Mouse (Mus musculus) R1 (cell line): ENCODE results near the gene Polr3gl.
A peak's percentile ranks its signal among the peaks of the same experiment; 100 is the strongest.

ENCODE experiments used
- DNase-seq: peaks from one replicate; pipeline ENCODE4 v3.0.0-alpha.2; 2018; ENCODE audit warnings: low read depth, low spot score

Gene Polr3gl

GRCm38 (mm10) chr3:96573611-96574511 is 20.1 kb downstream of the Polr3gl start:
- no peak for DNase-seq

- DNase-seq: peak; percentile 90
Observed at GRCm38 (mm10) chr3:96571896-96572698, 21.9 kb downstream of the Polr3gl start.

GRCm38 (mm10) chr3:96571336-96571735 is 22.6 kb downstream of the Polr3gl start:
- peak; percentile 98 for DNase-seq

- DNase-seq: no peak
Observed at GRCm38 (mm10) chr3:96570643-96571042, 23.3 kb downstream of the Polr3gl start.

- peak; percentile 84 for DNase-seq
Observed at GRCm38 (mm10) chr3:96569966-96570605, 23.9 kb downstream of the Polr3gl start.

- no peak for DNase-seq
Observed at GRCm38 (mm10) chr3:96569506-96569905, 24.5 kb downstream of the Polr3gl start.

- peak; percentile 42 for DNase-seq
Observed at GRCm38 (mm10) chr3:96568605-96569004, 25.4 kb downstream of the Polr3gl start.

GRCm38 (mm10) chr3:96566661-96567450 is 27.1 kb downstream of the Polr3gl start:
- no peak for DNase-seq

- DNase-seq: peak; percentile 95
Observed at GRCm38 (mm10) chr3:96565105-96565504, 28.9 kb downstream of the Polr3gl start.

GRCm38 (mm10) chr3:96564633-96565032 is 29.3 kb downstream of the Polr3gl start:
- DNase-seq: peak; percentile 93

- peak; percentile 70 for DNase-seq
Observed at GRCm38 (mm10) chr3:96563911-96564632, 29.9 kb downstream of the Polr3gl start.

GRCm38 (mm10) chr3:96563267-96563666 is 30.7 kb downstream of the Polr3gl start:
- no peak for DNase-seq

GRCm38 (mm10) chr3:96561946-96562681 is 31.9 kb downstream of the Polr3gl start:
- peak; percentile 30 for DNase-seq

GRCm38 (mm10) chr3:96560881-96561668 is 32.9 kb downstream of the Polr3gl start:
- DNase-seq: no peak

- no peak for DNase-seq
Observed at GRCm38 (mm10) chr3:96559911-96560850, 33.8 kb downstream of the Polr3gl start.

- no peak for DNase-seq
Observed at GRCm38 (mm10) chr3:96559398-96559910, 34.5 kb downstream of the Polr3gl start.

GRCm38 (mm10) chr3:96558668-96559196 is 35.2 kb downstream of the Polr3gl start:
- DNase-seq: no peak
